Mouse (Mus musculus): ENCODE measurements around the gene Fyn. TPM values are rescaled to one million over a fixed set of nuclear protein-coding genes. Genes with fewer than 3 reads are reported as not detected.

Fyn gene
- polyA plus RNA-seq, 1 experiment from 2014 or later, result 24.3 TPM

DNA sequence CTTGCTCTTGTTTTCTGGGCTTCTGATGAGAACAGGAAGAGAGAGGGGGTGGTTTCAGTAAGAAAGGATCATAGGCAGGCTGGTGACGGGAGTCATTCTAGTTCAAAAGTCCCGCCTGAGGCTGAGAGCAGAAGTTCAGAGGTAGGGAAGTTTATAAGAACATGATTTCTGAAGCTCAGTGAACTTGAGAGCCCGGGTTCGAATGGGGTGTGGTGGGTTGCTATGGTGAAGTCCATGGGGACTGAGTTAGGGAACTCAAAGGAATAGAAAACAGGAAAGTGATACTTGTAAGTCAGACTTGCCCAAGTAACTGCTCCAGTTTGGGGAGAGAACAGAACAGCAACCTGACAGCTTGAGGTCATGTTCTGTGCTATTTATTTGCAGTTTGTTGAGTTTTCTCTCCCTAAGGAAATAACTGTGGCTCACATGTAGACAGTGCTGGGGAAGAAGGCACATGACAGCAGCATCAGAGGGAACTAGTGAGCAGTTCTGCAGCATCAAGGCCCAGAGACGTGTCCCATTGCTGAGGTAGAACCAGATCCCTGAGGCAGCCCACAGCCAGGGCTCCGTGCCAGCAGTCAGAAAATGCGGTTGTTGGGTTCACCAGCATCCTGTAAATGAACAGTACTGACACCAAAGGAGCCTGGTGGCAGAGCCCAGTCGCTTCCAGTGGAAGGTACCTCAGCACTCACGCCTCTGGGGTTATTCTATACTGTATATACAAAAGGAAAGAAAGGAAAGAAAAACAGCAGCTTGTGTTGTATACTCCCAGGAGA lies 52.4 kb downstream of the Fyn start:
- H3K4me1 ChIP-seq, result peaks cover 22% of the 10 kb centered on the region
- H3K27ac ChIP-seq (replicated peaks), result no peak overlapping the region; the same call in 1 of the 2 replicates
- H3K4me3 ChIP-seq, result no peak overlapping the region
- H3K9me3 ChIP-seq (replicated peaks), result no peaks in the 10 kb centered on the region
- no peaks in the 10 kb centered on the region for H3K27me3 ChIP-seq (ENCODE audit: low read depth, poor library complexity, severe bottlenecking)
- 82% methylated on average over 9 of the region's 9 CpGs for WGBS
- H3K36me3 ChIP-seq, result peaks cover 13% of the 10 kb centered on the region
- no peak for DNase-seq (ENCODE audit: low spot score)

DNA sequence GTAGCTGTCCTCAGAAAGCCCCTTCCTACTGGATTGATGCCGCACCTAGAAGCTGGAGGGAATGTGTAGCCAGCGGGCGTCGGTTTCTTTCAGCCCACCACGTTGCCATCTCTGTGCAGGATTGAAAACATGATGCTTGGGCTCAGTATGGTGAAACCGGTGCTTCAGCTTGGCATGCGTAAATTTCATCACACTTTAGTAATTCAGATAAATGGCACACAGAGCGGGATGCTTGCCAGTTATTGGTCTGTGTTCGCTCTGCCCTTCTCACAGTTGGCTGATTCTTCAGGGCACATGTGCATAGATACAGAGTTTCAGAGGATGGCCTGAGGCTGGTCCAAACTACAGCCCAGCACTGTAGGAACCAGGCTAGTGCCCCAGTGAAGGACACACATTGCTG lies 53.1 kb downstream of the Fyn start:
- WGBS, result 94% methylated on average over 9 of the region's 9 CpGs
- peaks cover 27% of the 10 kb centered on the region for H3K4me1 ChIP-seq
- no peaks in the 10 kb centered on the region for H3K9me3 ChIP-seq (replicated peaks)

GRCm38 (mm10) chr10:39424643-39425042 lies 56.0 kb downstream of the Fyn start:
- H3K36me3 ChIP-seq, result peaks cover 13% of the 10 kb centered on the region
- 81% methylated on average over 3 of the region's 3 CpGs for WGBS
- H3K4me3 ChIP-seq, result no peak overlapping the region
- peaks cover 32% of the 10 kb centered on the region for H3K4me1 ChIP-seq
- no peak overlapping the region for H3K27ac ChIP-seq (replicated peaks)
- H3K9me3 ChIP-seq (replicated peaks), result no peaks in the 10 kb centered on the region
- DNase-seq (ENCODE audit: low spot score), result no peak
- no peaks in the 10 kb centered on the region for H3K27me3 ChIP-seq (ENCODE audit: low read depth, poor library complexity, severe bottlenecking)

More for the DNA sequence above, 53.1 kb downstream of the Fyn start:
- Histone ChIP-seq H3K36me3 (peaks cover 13% of the 10 kb centered on the region), H3K27ac (replicated peaks) (no peak overlapping the region), H3K4me3 (no peak overlapping the region), H3K27me3 (ENCODE audit: low read depth, poor library complexity, severe bottlenecking) (no peaks in the 10 kb centered on the region)
- no peak for DNase-seq (ENCODE audit: low spot score)

DNA sequence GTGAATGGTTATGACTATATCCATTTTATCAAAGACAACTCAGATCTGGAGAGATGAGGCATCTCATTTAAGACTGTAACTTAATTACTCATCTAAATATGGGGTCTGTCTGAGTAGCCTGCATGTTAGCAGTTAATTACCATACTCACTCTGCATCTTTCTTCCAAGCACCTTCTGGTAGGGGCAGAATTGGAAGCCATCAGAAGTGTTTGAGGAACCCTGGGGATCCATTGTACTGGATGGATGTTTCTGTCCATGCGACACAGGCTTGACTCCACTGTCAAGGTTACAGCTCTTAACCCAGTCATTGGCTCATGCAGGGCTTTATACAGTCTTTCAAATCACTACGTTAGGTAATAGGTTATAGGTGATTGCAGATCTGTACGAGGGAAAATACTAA lies 57.4 kb downstream of the Fyn start:
- Histone ChIP-seq H3K36me3 (peaks cover 13% of the 10 kb centered on the region), H3K27ac (replicated peaks) (no peak overlapping the region)
- 89% methylated on average over 3 of the region's 3 CpGs for WGBS

GRCm38 (mm10) chr10:39426833-39427490 lies 58.3 kb downstream of the Fyn start:
- DNase-seq (ENCODE audit: low spot score), result peak; percentile 17
- WGBS, result 71% methylated on average over 5 of the region's 5 CpGs

More for the DNA sequence above, 57.4 kb downstream of the Fyn start:
- DNase-seq (ENCODE audit: low spot score), result no peak
- H3K9me3 ChIP-seq (replicated peaks), result no peaks in the 10 kb centered on the region
- peaks cover 38% of the 10 kb centered on the region for H3K4me1 ChIP-seq
- H3K4me3 ChIP-seq, result no peak overlapping the region
- H3K27me3 ChIP-seq (ENCODE audit: low read depth, poor library complexity, severe bottlenecking), result no peaks in the 10 kb centered on the region

GRCm38 (mm10) chr10:39429661-39430060 lies 61.0 kb downstream of the Fyn start:
- H3K36me3 ChIP-seq, result peaks cover 9% of the 10 kb centered on the region
- H3K27me3 ChIP-seq (ENCODE audit: low read depth, poor library complexity, severe bottlenecking), result no peaks in the 10 kb centered on the region
- H3K9me3 ChIP-seq (replicated peaks), result no peaks in the 10 kb centered on the region
- no peak overlapping the region for H3K27ac ChIP-seq (replicated peaks)
- DNase-seq (ENCODE audit: low spot score), result no peak
- 94% methylated on average over 4 of the region's 4 CpGs for WGBS
- peaks cover 55% of the 10 kb centered on the region for H3K4me1 ChIP-seq
- no peak overlapping the region for H3K4me3 ChIP-seq

More at GRCm38 (mm10) chr10:39426833-39427490, 58.3 kb downstream of the Fyn start:
- Histone ChIP-seq H3K9me3 (replicated peaks) (no peaks in the 10 kb centered on the region), H3K4me1 (peaks cover 40% of the 10 kb centered on the region), H3K27me3 (ENCODE audit: low read depth, poor library complexity, severe bottlenecking) (no peaks in the 10 kb centered on the region), H3K27ac (replicated peaks) (peak overlapping the region; percentile 28; the same call in 1 of the 2 replicates), H3K4me3 (no peak overlapping the region), H3K36me3 (peaks cover 13% of the 10 kb centered on the region)

GRCm38 (mm10) chr10:39430074-39430764 lies 61.6 kb downstream of the Fyn start:
- H3K27me3 ChIP-seq (ENCODE audit: low read depth, poor library complexity, severe bottlenecking), result no peaks in the 10 kb centered on the region
- no peak overlapping the region for H3K27ac ChIP-seq (replicated peaks)
- DNase-seq (ENCODE audit: low spot score), result no peak
- H3K4me3 ChIP-seq, result no peak overlapping the region
- WGBS, result 66% methylated on average over 14 of the region's 14 CpGs
- no peaks in the 10 kb centered on the region for H3K9me3 ChIP-seq (replicated peaks)
- peaks cover 3% of the 10 kb centered on the region; the same call in 1 of the 2 replicates for H3K36me3 ChIP-seq
- peaks cover 59% of the 10 kb centered on the region for H3K4me1 ChIP-seq

- Histone ChIP-seq H3K4me1 (peaks cover 57% of the 10 kb centered on the region), H3K27me3 (ENCODE audit: low read depth, poor library complexity, severe bottlenecking) (no peaks in the 10 kb centered on the region), H3K9me3 (replicated peaks) (no peaks in the 10 kb centered on the region), H3K4me3 (no peak overlapping the region), H3K27ac (replicated peaks) (no peak overlapping the region), H3K36me3 (no peaks in the 10 kb centered on the region)
- DNase-seq (ENCODE audit: low spot score), result no peak
- 86% methylated on average over 2 of the region's 2 CpGs for WGBS
Observed at GRCm38 (mm10) chr10:39431265-39431664, 62.6 kb downstream of the Fyn start.

- Histone ChIP-seq H3K4me3 (no peak overlapping the region), H3K27ac (replicated peaks) (no peak overlapping the region), H3K4me1 (peaks cover 46% of the 10 kb centered on the region), H3K36me3 (no peaks in the 10 kb centered on the region), H3K27me3 (ENCODE audit: low read depth, poor library complexity, severe bottlenecking) (no peaks in the 10 kb centered on the region), H3K9me3 (replicated peaks) (no peaks in the 10 kb centered on the region)
- DNase-seq (ENCODE audit: low spot score), result no peak
- 90% methylated on average over 14 of the region's 14 CpGs for WGBS
Observed at GRCm38 (mm10) chr10:39432648-39433568, 64.3 kb downstream of the Fyn start.

DNA sequence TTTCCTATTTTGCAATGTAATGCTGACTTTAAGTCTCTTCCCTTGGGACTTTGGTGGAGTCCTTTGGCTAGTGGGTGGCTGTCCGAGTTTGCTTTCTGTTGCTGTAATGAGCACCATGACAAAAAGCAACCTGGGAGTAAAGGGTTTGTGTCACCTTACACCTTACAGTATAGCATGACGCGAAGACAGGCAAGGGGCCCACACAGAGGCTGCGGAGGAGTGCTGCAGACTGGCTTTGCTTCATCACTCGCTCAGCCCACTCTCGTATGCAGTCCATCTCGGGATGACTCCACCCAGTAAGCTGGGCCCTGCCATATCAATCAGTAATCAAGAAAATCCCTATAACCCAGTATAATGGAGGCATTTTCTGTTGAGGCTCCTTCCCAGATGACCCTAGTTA lies 65.2 kb downstream of the Fyn start:
- H3K9me3 ChIP-seq (replicated peaks), result no peaks in the 10 kb centered on the region
- no peaks in the 10 kb centered on the region for H3K36me3 ChIP-seq
- no peak for DNase-seq (ENCODE audit: low spot score)
- no peak overlapping the region for H3K27ac ChIP-seq (replicated peaks)
- no peaks in the 10 kb centered on the region for H3K27me3 ChIP-seq (ENCODE audit: low read depth, poor library complexity, severe bottlenecking)
- H3K4me3 ChIP-seq, result no peak overlapping the region
- WGBS, result 86% methylated on average over 7 of the region's 7 CpGs
- H3K4me1 ChIP-seq, result peaks cover 46% of the 10 kb centered on the region

DNA sequence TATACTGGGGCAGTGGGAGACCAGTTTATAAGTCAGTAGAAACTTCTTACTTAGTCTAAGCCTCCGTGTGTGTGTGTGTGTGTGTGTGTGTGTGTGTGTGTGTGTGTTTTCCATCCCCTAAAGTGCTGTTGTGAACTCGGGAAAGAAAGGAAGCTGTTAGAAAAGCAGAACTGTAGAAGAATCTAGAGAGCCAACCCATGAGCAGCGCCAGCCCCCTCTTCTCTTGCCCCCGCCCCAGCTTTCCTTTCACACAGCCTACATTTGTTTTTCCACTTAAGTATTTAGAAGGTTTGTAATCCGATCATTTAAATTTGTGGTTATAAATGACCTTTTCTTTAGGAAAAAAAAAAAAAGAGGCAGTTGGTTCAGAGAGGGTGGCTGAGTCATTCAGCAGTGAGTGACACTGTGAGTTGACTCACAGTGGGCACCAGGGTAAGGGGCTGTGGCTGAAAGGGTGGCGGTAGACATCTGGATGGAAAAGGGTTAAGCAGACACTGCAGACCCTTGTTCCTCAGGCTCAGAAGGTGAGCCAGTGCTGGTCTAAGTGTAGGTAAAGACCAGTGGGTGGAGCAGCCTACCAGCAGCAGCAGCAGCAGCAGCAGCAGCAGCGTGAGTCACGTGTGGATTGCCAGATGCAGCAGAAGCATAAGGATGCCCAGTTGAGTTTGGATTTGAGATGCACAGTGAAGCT lies 66.2 kb downstream of the Fyn start:
- Histone ChIP-seq H3K4me3 (no peak overlapping the region), H3K36me3 (no peaks in the 10 kb centered on the region), H3K9me3 (replicated peaks) (no peaks in the 10 kb centered on the region), H3K27me3 (ENCODE audit: low read depth, poor library complexity, severe bottlenecking) (no peaks in the 10 kb centered on the region), H3K4me1 (peaks cover 39% of the 10 kb centered on the region), H3K27ac (replicated peaks) (no peak overlapping the region)
- DNase-seq (ENCODE audit: low spot score), result no peak
- 78% methylated on average over 8 of the region's 8 CpGs for WGBS
